Mouse (Mus musculus): ENCODE data around the gene Fam216a.
"Not testable (repeated sequence)": the region's sequence is repeated elsewhere in the genome, so short reads cannot be mapped to it uniquely, and the experiment has no call there.

Gene Fam216a

DNA sequence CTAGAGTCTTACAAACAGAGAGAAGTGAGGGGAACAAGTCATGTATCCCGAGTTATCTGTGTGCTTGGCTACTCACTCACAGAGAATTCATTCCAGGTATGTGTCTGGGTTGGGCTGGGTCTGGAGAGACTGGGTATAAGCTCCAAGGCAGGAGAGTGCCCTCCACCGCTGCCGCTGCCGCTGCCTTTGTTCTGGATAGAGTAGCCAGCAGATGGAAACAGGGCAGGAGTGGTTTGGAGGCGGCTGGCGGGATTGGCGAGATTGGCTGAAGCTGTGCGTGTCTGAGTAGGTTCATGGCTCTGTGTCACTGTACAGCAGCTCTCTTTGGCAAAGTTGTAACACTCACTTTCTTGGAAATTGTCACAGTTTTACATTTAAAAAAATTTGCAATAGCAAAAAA is 48.6 kb downstream of the Fam216a start:
- no peak for DNase-seq (ENCODE audit: low spot score)

DNA sequence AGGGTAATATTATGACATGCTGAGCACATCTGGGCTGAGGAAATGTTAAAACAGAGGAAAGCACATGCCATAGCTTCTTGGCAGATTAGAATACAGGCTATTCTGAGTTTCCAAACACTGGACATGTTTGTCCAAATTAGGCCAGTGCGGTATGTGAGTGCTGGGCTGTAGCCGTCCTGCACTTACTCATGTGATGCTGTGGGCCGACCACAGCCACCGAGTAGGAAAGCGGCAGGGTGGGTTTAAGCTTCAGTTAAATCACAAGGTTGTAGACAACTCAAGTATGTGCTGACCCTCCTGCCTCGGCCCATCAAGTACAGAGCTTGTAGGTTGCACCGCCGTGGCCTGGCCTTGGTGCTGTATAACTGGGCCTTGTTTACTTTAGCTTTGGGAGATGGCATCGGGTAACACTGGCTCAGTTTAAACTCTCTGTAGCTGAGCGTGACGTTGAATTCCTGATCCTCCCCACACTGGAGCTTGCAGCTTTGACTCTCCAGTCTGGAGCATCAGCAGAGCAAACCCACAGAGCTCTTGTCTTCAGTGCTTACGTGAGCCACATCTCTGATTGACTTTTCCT is 51.9 kb downstream of the Fam216a start:
- DNase-seq (ENCODE audit: low spot score): no peak

DNA sequence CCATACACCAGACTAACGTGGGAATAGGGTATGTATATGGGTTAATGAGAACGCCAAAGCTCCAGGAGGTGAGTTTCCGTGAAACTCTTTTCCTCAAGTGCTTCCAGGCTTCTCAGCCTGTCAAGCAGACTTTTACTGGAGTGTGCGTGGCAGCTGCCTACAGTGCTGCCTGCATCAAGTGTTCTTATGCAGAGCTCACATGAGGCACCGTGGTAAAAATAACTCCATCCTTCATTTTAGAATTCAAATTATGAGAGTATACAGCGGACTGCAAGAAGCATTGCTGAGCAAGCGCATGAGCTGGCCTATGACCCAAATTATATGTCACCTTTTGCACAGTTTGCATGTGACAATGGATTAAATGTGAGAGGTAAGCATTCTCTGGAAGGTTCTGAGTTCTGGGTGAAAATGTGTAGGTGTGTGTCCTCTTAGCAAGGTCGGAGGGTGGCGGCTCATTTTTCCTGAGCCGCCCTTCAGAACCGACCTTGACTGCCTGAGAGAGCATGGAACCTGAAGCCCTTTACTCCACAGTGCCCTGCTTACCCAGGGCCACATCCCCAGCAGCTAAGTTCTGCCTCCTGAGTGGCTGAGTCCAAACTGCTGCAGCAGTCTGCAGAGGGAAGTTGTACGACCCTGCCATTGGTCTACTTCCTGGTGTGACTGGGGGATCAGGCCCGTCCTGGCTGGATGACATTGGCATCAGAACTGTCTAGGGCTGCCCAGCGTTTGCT is 52.5 kb downstream of the Fam216a start:
- no peak for DNase-seq (ENCODE audit: low spot score)

DNA sequence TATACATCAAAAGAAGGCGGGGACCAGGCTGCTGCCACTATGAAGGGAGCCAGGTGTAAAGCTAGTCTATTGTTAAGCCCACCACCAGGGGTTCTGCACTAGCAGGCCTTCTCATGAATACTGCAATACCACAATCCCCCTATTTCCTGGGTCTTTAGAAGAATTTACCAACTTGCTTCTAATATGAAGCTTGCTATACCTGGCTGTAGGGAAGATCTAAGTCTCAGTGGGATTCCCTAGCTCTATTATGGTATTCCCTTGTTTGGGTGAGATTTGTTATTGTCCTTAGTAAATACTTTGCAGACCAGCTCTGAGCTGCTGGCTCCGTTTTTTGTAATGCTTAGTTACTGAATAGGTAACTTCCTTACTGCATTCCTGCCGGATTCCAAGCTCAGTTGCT is 53.2 kb downstream of the Fam216a start:
- not testable (repeated sequence) for DNase-seq (ENCODE audit: low spot score)

GRCm38 (mm10) chr5:122318100-122318499 is 54.1 kb downstream of the Fam216a start:
- no peak for DNase-seq (ENCODE audit: low spot score)

DNA sequence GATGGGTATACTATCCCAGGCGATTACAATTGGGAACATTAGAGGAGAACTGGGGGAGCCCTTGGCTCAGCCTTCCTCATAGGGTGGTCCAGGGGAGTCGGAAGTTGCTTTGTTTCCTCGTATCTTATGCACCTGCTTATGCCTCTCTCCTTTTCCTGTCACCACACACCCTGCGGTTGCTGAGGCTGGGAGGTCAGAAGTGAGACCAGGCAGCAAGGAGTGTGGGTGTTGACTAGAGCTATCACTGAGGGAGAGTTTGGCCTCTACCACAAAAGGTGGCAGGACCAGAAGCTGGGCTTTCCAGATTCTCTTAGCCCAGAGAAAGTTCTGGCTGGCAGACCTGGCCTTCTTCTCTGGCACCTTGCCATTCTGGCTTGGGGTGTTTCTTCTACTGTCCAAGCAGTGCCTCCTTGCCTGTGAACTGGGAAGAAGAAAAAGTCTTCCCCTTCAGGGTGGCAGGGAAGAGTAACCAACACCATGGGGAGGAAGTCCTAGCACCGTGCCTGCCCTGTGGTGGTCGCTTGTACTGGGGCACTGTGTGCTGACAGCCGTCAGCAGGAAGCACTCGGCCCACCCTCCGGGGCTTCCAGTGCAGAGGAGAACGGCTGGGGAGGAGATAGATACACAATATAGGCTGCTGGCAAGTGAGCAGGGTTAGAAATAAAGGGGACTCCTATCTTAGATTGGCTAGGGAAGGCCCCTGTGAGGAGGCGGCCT is 54.7 kb downstream of the Fam216a start:
- no peak for DNase-seq (ENCODE audit: low spot score)

GRCm38 (mm10) chr5:122314966-122315667 is 57.0 kb downstream of the Fam216a start:
- no peak for DNase-seq (ENCODE audit: low spot score)
